Mouse (Mus musculus) midbrain, postnatal 0 days (tissue): ENCODE data around the gene Gtpbp1. TPM values are rescaled to one million over a fixed set of nuclear protein-coding genes. Genes with fewer than 3 reads are reported as not detected.

Experiments
- ATAC-seq: fragments of 200-750 bp; cut with Nextera tagmentation; 2 replicates; pipeline ENCODE4 v1.8.0; 2017; ENCODE audit warnings: moderate number of reproducible peaks, mild to moderate bottlenecking, moderate TSS enrichment, moderate library complexity; ENCODE audit not compliant: low FRiP score
- DNase-seq: peaks from one replicate; pipeline ENCODE4 v3.0.0-alpha.2; 2015; ENCODE audit warnings: low spot score
- H3K27ac ChIP-seq: fragments of 300-500 bp; sonication (generic); 2 replicates; pipeline ENCODE4 v1.5.1; 2014; ENCODE audit warnings: low read depth, mild to moderate bottlenecking, low read length, mixed read lengths
- H3K27me3 ChIP-seq: fragments of 300-500 bp; sonication (generic); 2 replicates; pipeline ENCODE4 v1.6.1; 2014; ENCODE audit warnings: low read length, control low read depth, mixed read lengths; ENCODE audit not compliant: insufficient read depth
- H3K36me3 ChIP-seq: fragments of 300-500 bp; sonication (generic); 2 replicates; pipeline ENCODE4 v1.6.1; 2014; ENCODE audit warnings: low read length, control low read depth, mixed read lengths; ENCODE audit not compliant: insufficient read depth
- H3K4me1 ChIP-seq: fragments of 300-500 bp; sonication (generic); 2 replicates; pipeline ENCODE4 v1.6.1; 2014; ENCODE audit warnings: mild to moderate bottlenecking, control low read depth, antibody characterized with exemption, low read length, mixed read lengths; ENCODE audit not compliant: insufficient read depth
- H3K4me2 ChIP-seq: fragments of 300-500 bp; sonication (generic); 2 replicates; pipeline ENCODE4 v1.6.1; 2014; ENCODE audit warnings: low read depth, mild to moderate bottlenecking, low read length, mixed read lengths; ENCODE audit not compliant: poor library complexity, severe bottlenecking
- H3K4me3 ChIP-seq: fragments of 300-500 bp; sonication (generic); 2 replicates; pipeline ENCODE4 v1.5.1; 2014; ENCODE audit warnings: low read depth, mild to moderate bottlenecking, low read length, moderate library complexity
- H3K9ac ChIP-seq: fragments of 300-500 bp; sonication (generic); replicated peaks from 2 replicates; pipeline ENCODE4 v1.6.1; 2014; ENCODE audit warnings: mild to moderate bottlenecking, low read length, moderate library complexity, mixed read lengths; ENCODE audit not compliant: poor library complexity, severe bottlenecking
- H3K9me3 ChIP-seq: fragments of 300-500 bp; sonication (generic); 2 replicates; pipeline ENCODE4 v1.6.1; 2016; ENCODE audit warnings: low read length, control low read depth
- CTCF ChIP-seq: IDR thresholded peaks from 2 replicates; pipeline ENCODE4 v1.5.1; 2016; ENCODE audit warnings: antibody characterized with exemption, mild to moderate bottlenecking
- WGBS: fragments of 180-500 bp; shearing (Covaris S2); extraction: QIAGEN DNeasy Blood & Tissue Kit; methylation state at CpG from one replicate; pipeline ENCODE4 v1.1.7; 2014; 5-methylcytosine and 5-hydroxymethylcytosine counted together
- polyA plus RNA-seq: library from polyadenylated mRNA; unstranded; fragments of >200 nt; fragmentation: Nextera tagmentation; extraction: Ambion mirVana; gene quantifications from 2 replicates; pipeline ENCODE4 v1.2.1, GENCODE M21; 2015
- total RNA-seq: library from RNA; depleted of rRNA; stranded (reverse); fragments of >200 nt; gene quantifications from 2 replicates; pipeline ENCODE4 v1.2.3, GENCODE M21; 2014

Gene Gtpbp1
- total and polyA plus RNA-seq, 2 experiments from 2014 or later, result 40.0 to 99.3 TPM

DNA sequence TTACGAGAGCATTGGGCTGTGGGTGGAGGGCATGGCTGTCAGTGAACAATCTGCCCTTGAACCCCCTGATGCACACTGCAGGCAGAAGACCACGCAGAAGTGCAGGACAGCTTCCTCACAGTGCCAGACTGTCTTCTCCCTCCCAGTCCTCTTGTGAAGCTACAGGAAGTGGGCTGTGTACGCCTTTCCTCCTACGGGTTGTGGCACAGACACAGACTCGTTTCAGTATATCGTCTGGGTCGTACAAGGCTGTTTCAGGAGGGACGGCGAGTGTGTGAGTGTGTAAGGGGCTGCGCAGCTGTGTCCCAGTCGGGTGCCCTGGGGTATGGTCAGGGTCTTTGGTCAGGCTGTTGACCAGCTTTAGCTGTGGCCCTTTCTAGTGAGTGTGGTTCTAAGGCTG, 3.1 kb downstream of the Gtpbp1 start:
- Histone ChIP-seq H3K9ac (no peak overlapping the region), H3K4me2 (no peak overlapping the region)
- TF ChIP-seq CTCF, result no peak

DNA sequence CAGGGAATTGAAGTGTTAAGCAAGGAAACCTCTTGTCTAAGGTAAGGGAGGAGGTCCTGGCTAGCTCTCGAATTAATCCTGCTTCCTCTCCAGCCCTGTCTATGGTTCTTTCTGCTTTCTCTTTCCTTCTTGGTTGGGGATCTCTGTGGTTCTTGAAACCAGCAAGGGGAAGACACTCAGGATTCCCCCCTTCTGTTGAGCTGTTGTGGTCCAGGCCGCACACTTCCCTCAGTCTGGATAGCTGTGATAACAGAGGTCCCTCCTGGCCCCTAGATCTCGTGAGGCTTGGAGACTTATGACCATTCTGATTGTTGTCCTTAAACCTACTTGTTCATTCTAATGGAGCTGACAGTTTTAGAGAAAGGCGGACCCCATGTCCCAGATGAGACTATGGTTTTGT, 3.9 kb downstream of the Gtpbp1 start:
- WGBS, result 81% methylated on average over 4 of the region's 4 CpGs
- Histone ChIP-seq H3K9me3 (no peaks in the 10 kb centered on the region), H3K27ac (no peak overlapping the region), H3K4me3 (no peak overlapping the region), H3K4me1 (peaks cover 10% of the 10 kb centered on the region; the same call in 1 of the 2 replicates), H3K9ac (no peak overlapping the region), H3K27me3 (no peaks in the 10 kb centered on the region), H3K36me3 (0 out of 2 replicates have a peak, but pooled peaks cover 3% of the 10 kb centered on the region), H3K4me2 (no peak overlapping the region)
- ATAC-seq (no peak), DNase-seq (no peak)
- no peak for TF ChIP-seq CTCF

More for the DNA sequence above, 3.1 kb downstream of the Gtpbp1 start:
- no peak overlapping the region for H3K27ac ChIP-seq
- H3K36me3 ChIP-seq, result 0 out of 2 replicates have a peak, but pooled peaks cover 3% of the 10 kb centered on the region
- H3K9me3 ChIP-seq, result no peaks in the 10 kb centered on the region
- no peak overlapping the region for H3K4me3 ChIP-seq
- 93% methylated on average over 11 of the region's 11 CpGs for WGBS
- no peak for DNase-seq
- peaks cover 10% of the 10 kb centered on the region; the same call in 1 of the 2 replicates for H3K4me1 ChIP-seq
- ATAC-seq, result no peak
- no peaks in the 10 kb centered on the region for H3K27me3 ChIP-seq

- 79% methylated on average over 3 of the region's 3 CpGs for WGBS
Measured at GRCm38 (mm10) chr15:79695516-79695915, 4.9 kb downstream of the Gtpbp1 start.

GRCm38 (mm10) chr15:79696508-79696907, 5.9 kb downstream of the Gtpbp1 start:
- Histone ChIP-seq H3K4me2 (no peak overlapping the region), H3K36me3 (0 out of 2 replicates have a peak, but pooled peaks cover 3% of the 10 kb centered on the region), H3K27ac (no peak overlapping the region), H3K9me3 (no peaks in the 10 kb centered on the region), H3K4me3 (no peak overlapping the region), H3K9ac (no peak overlapping the region), H3K27me3 (no peaks in the 10 kb centered on the region), H3K4me1 (peaks cover 9% of the 10 kb centered on the region; the same call in 1 of the 2 replicates)
- whole genome bisulfite sequencing, result 91% methylated on average over 2 of the region's 2 CpGs
- no peak for TF ChIP-seq CTCF
- DNase-seq, result no peak
- no peak for ATAC-seq

More at GRCm38 (mm10) chr15:79695516-79695915, 4.9 kb downstream of the Gtpbp1 start:
- no peaks in the 10 kb centered on the region for H3K9me3 ChIP-seq
- no peaks in the 10 kb centered on the region for H3K27me3 ChIP-seq
- peaks cover 10% of the 10 kb centered on the region; the same call in 1 of the 2 replicates for H3K4me1 ChIP-seq
- no peak for DNase-seq
- no peak overlapping the region for H3K4me3 ChIP-seq
- no peak overlapping the region for H3K9ac ChIP-seq
- H3K27ac ChIP-seq, result no peak overlapping the region
- H3K36me3 ChIP-seq, result 0 out of 2 replicates have a peak, but pooled peaks cover 3% of the 10 kb centered on the region
- ATAC-seq, result no peak
- no peak overlapping the region for H3K4me2 ChIP-seq
- no peak for TF ChIP-seq CTCF

GRCm38 (mm10) chr15:79697011-79697410, 6.4 kb downstream of the Gtpbp1 start:
- Histone ChIP-seq H3K27ac (no peak overlapping the region), H3K9ac (no peak overlapping the region), H3K4me1 (peaks cover 4% of the 10 kb centered on the region; the same call in 1 of the 2 replicates), H3K9me3 (no peaks in the 10 kb centered on the region), H3K36me3 (0 out of 2 replicates have a peak, but pooled peaks cover 3% of the 10 kb centered on the region), H3K4me2 (no peak overlapping the region), H3K27me3 (no peaks in the 10 kb centered on the region), H3K4me3 (no peak overlapping the region)
- TF ChIP-seq CTCF, result no peak
- WGBS, result 69% methylated on average over 6 of the region's 6 CpGs
- ATAC-seq (no peak), DNase-seq (peak; percentile 63)

- ATAC-seq, result no peak
- Histone ChIP-seq H3K27ac (no peak overlapping the region), H3K9ac (no peak overlapping the region), H3K27me3 (no peaks in the 10 kb centered on the region), H3K9me3 (no peaks in the 10 kb centered on the region), H3K4me1 (no peaks in the 10 kb centered on the region), H3K36me3 (0 out of 2 replicates have a peak, but pooled peaks cover 3% of the 10 kb centered on the region), H3K4me3 (no peak overlapping the region), H3K4me2 (no peak overlapping the region)
- no peak for DNase-seq
- 81% methylated on average over 9 of the region's 9 CpGs for WGBS
- TF ChIP-seq CTCF, result no peak
Measured at GRCm38 (mm10) chr15:79697558-79698187, 7.0 kb downstream of the Gtpbp1 start.
